Mouse (Mus musculus): Measurements from ENCODE around the gene Plcxd2. TPM values are rescaled to one million over a fixed set of nuclear protein-coding genes. Genes with fewer than 3 reads are reported as not detected.

The Plcxd2 gene
- 53.4 TPM for polyA plus RNA-seq (2015; fragmentation: Illumina TruSeq; extraction: RNeasy Lipid Tissue Mini Kit (QIAGEN cat#74804); ENCODE audit: low read depth, low replicate concordance)

GRCm38 (mm10) chr16:46010153-46010905, at the start of gene Plcxd2:
Plcxd2 (minus strand) TSS chr16:46010218.

GRCm38 (mm10) chr16:45953394-45953793, 56.6 kb downstream of the Plcxd2 start, which contains the start of gene Phldb2:
Phldb2 (minus strand) TSS chr16:45953598.

Other genes starting within 250 kb of the Plcxd2 start
- gene Phldb2, start 56.6 kb downstream of the Plcxd2 start, polyA plus RNA-seq (2015; fragmentation: Illumina TruSeq; extraction: RNeasy Lipid Tissue Mini Kit (QIAGEN cat#74804); ENCODE audit: low read depth, low replicate concordance): 3.6 TPM
- not detected for gene Cd96, start 110.0 kb upstream of the Plcxd2 start, polyA plus RNA-seq (2015; fragmentation: Illumina TruSeq; extraction: RNeasy Lipid Tissue Mini Kit (QIAGEN cat#74804); ENCODE audit: low read depth, low replicate concordance)
- 1.3 TPM for gene Gm4737, start 144.9 kb upstream of the Plcxd2 start, polyA plus RNA-seq (2015; fragmentation: Illumina TruSeq; extraction: RNeasy Lipid Tissue Mini Kit (QIAGEN cat#74804); ENCODE audit: low read depth, low replicate concordance)